Mouse (Mus musculus): ENCODE measurements around the gene Gps1. TPM values are rescaled to one million over a fixed set of nuclear protein-coding genes. Genes with fewer than 3 reads are reported as not detected.
"Not testable (repeated sequence)": the region's sequence is repeated elsewhere in the genome, so short reads cannot be mapped to it uniquely, and the experiment has no call there.

The Gps1 gene
- polyA plus RNA-seq, 1 experiment from 2014 or later, result 70.9 TPM

DNA sequence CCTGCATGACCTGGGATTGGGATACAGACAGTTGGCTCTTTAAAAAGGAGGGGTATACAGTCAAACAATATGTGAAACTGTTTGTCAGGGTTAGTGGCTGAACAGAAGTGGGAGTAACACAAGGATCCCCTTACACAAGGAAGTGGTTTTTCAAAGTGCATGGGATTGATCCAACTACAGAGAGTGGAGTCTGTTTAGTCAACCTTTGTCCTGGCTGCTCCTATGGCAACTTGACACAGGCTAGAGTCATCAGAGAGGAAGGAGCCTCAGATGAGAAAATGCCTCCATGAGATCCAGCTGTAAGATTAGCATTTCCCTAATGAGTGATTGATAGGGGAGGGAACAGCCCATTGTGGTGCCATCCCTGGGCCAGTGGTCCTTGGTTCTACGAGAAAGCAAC is 15.9 kb upstream of the Gps1 start:
- 53% methylated on average over 1 of the region's 1 CpGs for WGBS
- Histone ChIP-seq H3K27me3 (replicated peaks; ENCODE audit: control insufficient read depth, insufficient read depth, low read length) (no peaks in the 10 kb centered on the region), H3K27ac (ENCODE audit: low read depth, low read length) (peak overlapping the region; percentile 46), H3K36me3 (ENCODE audit: control insufficient read depth, insufficient read depth) (no peaks in the 10 kb centered on the region), H3K4me1 (replicated peaks; ENCODE audit: control insufficient read depth, insufficient read depth, low read length) (0 out of 2 replicates have a peak, but pooled peaks cover 6% of the 10 kb centered on the region), H3K9me3 (ENCODE audit: control insufficient read depth) (no peaks in the 10 kb centered on the region), H3K4me2 (replicated peaks; ENCODE audit: low read depth) (no peak overlapping the region), H3K9ac (ENCODE audit: low read depth, low read length) (no peak overlapping the region), H3K4me3 (ENCODE audit: low read depth, low read length) (no peak overlapping the region)
- ATAC-seq, result peak; percentile 84
- no peak for TF ChIP-seq CTCF (IDR thresholded peaks at IDR 0.05; ENCODE audit: low read depth)

- no peak for ATAC-seq
- Histone ChIP-seq H3K4me2 (replicated peaks; ENCODE audit: low read depth) (no peak overlapping the region), H3K4me1 (replicated peaks; ENCODE audit: control insufficient read depth, insufficient read depth, low read length) (0 out of 2 replicates have a peak, but pooled peaks cover 6% of the 10 kb centered on the region), H3K4me3 (ENCODE audit: low read depth, low read length) (no peak overlapping the region), H3K36me3 (ENCODE audit: control insufficient read depth, insufficient read depth) (no peaks in the 10 kb centered on the region), H3K9ac (ENCODE audit: low read depth, low read length) (no peak overlapping the region), H3K27me3 (replicated peaks; ENCODE audit: control insufficient read depth, insufficient read depth, low read length) (no peaks in the 10 kb centered on the region), H3K27ac (ENCODE audit: low read depth, low read length) (no peak overlapping the region), H3K9me3 (ENCODE audit: control insufficient read depth) (no peaks in the 10 kb centered on the region)
- 83% methylated on average over 3 of the region's 3 CpGs for WGBS
- no peak for TF ChIP-seq CTCF (IDR thresholded peaks at IDR 0.05; ENCODE audit: low read depth)
Measured at GRCm38 (mm10) chr11:120772749-120773148, 11.3 kb upstream of the Gps1 start.

DNA sequence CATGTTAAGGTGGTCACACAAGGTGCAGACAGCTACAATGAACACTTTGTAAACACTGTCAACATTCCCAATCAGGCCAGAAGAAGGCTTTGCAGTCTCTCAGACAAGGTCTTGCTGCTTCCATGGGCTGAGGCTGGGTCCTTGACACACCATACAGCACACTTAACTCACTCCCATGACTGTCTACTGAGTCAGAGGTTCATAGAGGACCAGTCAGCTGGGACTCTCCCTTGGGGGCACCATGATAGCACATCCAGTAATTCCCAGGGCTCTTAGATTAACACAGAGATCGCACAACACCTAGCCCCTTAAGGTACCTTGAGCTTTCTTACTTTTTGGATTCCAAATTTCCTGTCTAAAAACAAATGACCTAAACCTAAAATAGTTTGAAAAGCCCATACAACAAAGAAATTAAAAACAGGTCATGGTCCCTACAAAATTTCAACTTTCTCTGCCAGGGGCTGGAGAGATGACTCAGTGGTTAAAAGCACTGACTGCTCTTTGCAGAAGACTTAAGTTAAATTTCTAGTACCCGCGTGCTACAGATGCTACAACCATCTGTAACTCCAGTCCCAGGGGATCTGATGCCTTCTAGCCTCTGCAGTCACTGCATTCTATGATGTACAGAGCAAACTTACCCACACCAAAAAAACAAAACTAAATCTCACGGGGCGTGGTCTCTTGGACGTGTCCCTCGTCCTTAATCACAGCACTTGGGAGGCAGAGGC is 10.4 kb upstream of the Gps1 start:
- Histone ChIP-seq H3K27me3 (replicated peaks; ENCODE audit: control insufficient read depth, insufficient read depth, low read length) (no peaks in the 10 kb centered on the region), H3K36me3 (ENCODE audit: control insufficient read depth, insufficient read depth) (no peaks in the 10 kb centered on the region), H3K27ac (ENCODE audit: low read depth, low read length) (no peak overlapping the region), H3K4me3 (ENCODE audit: low read depth, low read length) (no peak overlapping the region), H3K9me3 (ENCODE audit: control insufficient read depth) (no peaks in the 10 kb centered on the region), H3K4me2 (replicated peaks; ENCODE audit: low read depth) (no peak overlapping the region), H3K9ac (ENCODE audit: low read depth, low read length) (no peak overlapping the region), H3K4me1 (replicated peaks; ENCODE audit: control insufficient read depth, insufficient read depth, low read length) (0 out of 2 replicates have a peak, but pooled peaks cover 2% of the 10 kb centered on the region)
- ATAC-seq, result no peak
- WGBS, result 86% methylated on average over 7 of the region's 7 CpGs
- TF ChIP-seq CTCF (IDR thresholded peaks at IDR 0.05; ENCODE audit: low read depth), result no peak

GRCm38 (mm10) chr11:120775774-120776469 is 8.2 kb upstream of the Gps1 start:
- Histone ChIP-seq H3K27me3 (replicated peaks; ENCODE audit: control insufficient read depth, insufficient read depth, low read length) (no peaks in the 10 kb centered on the region), H3K4me1 (replicated peaks; ENCODE audit: control insufficient read depth, insufficient read depth, low read length) (no peaks in the 10 kb centered on the region), H3K4me3 (ENCODE audit: low read depth, low read length) (no peak overlapping the region), H3K9ac (ENCODE audit: low read depth, low read length) (no peak overlapping the region), H3K36me3 (ENCODE audit: control insufficient read depth, insufficient read depth) (peaks cover 8% of the 10 kb centered on the region; the same call in 1 of the 2 replicates), H3K27ac (ENCODE audit: low read depth, low read length) (no peak overlapping the region), H3K4me2 (replicated peaks; ENCODE audit: low read depth) (no peak overlapping the region), H3K9me3 (ENCODE audit: control insufficient read depth) (no peaks in the 10 kb centered on the region)
- peak; percentile 82 for ATAC-seq
- peak; percentile 100 for TF ChIP-seq CTCF (IDR thresholded peaks at IDR 0.05; ENCODE audit: low read depth)
- WGBS, result 21% methylated on average over 15 of the region's 15 CpGs

DNA sequence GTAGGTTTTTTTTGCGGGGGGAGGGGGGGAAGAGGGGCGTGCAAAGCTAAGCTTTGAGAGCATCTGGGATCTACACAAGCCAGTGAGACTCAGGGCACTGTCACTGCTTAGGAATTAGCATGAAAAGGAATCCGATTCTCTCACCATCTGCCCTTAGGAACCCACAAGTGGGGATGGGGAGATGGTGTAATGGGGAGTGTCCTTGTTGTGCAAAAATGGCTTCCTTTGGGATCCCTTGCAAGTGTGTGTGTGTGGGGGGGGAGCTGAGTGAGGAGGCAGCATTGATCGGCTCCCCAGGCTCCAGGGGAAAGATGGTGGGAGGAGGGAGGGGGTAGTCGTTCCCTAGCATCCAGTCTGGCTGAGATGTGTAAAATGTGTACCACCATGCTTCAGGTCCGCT is 6.9 kb upstream of the Gps1 start:
- Histone ChIP-seq H3K4me3 (ENCODE audit: low read depth, low read length) (no peak overlapping the region), H3K27me3 (replicated peaks; ENCODE audit: control insufficient read depth, insufficient read depth, low read length) (no peaks in the 10 kb centered on the region), H3K36me3 (ENCODE audit: control insufficient read depth, insufficient read depth) (peaks cover 14% of the 10 kb centered on the region; the same call in 1 of the 2 replicates), H3K4me2 (replicated peaks; ENCODE audit: low read depth) (no peak overlapping the region), H3K9ac (ENCODE audit: low read depth, low read length) (no peak overlapping the region), H3K9me3 (ENCODE audit: control insufficient read depth) (no peaks in the 10 kb centered on the region), H3K27ac (ENCODE audit: low read depth, low read length) (no peak overlapping the region), H3K4me1 (replicated peaks; ENCODE audit: control insufficient read depth, insufficient read depth, low read length) (no peaks in the 10 kb centered on the region)
- ATAC-seq, result no peak
- whole genome bisulfite sequencing, result 36% methylated on average over 6 of the region's 6 CpGs
- no peak for TF ChIP-seq CTCF (IDR thresholded peaks at IDR 0.05; ENCODE audit: low read depth)

GRCm38 (mm10) chr11:120779876-120780275 is 4.2 kb upstream of the Gps1 start:
- Histone ChIP-seq H3K27ac (ENCODE audit: low read depth, low read length) (no peak overlapping the region), H3K9ac (ENCODE audit: low read depth, low read length) (no peak overlapping the region), H3K4me3 (ENCODE audit: low read depth, low read length) (no peak overlapping the region), H3K4me2 (replicated peaks; ENCODE audit: low read depth) (no peak overlapping the region), H3K27me3 (replicated peaks; ENCODE audit: control insufficient read depth, insufficient read depth, low read length) (no peaks in the 10 kb centered on the region), H3K4me1 (replicated peaks; ENCODE audit: control insufficient read depth, insufficient read depth, low read length) (no peaks in the 10 kb centered on the region), H3K9me3 (ENCODE audit: control insufficient read depth) (no peaks in the 10 kb centered on the region), H3K36me3 (ENCODE audit: control insufficient read depth, insufficient read depth) (peaks cover 17% of the 10 kb centered on the region; the same call in 1 of the 2 replicates)
- ATAC-seq, result no peak
- WGBS, result 94% methylated on average over 1 of the region's 1 CpGs
- TF ChIP-seq CTCF (IDR thresholded peaks at IDR 0.05; ENCODE audit: low read depth), result no peak

DNA sequence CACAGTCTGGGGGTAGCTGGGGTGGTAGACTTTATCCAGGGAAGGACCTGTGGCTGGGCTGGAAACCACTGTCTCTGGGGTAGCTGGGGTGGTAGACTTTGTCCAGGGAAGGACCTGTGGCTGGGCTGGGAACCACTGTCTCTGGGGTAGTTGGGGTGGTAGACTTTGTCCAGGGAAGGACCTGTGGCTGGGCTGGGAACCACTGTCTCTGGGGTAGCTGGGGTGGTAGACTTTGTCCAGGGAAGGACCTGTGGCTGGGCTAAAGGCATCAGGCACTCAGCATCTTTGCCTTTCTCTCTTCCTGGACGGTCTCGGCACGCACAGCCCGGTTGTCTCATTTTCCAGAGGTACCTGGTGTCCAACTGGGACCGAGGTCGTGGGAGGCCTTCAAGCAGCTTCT is 2.7 kb upstream of the Gps1 start:
- not testable (repeated sequence) for H3K4me2 ChIP-seq (replicated peaks; ENCODE audit: low read depth); ATAC-seq; H3K4me3 ChIP-seq (ENCODE audit: low read depth, low read length); H3K27me3 ChIP-seq (replicated peaks; ENCODE audit: control insufficient read depth, insufficient read depth, low read length); H3K9ac ChIP-seq (ENCODE audit: low read depth, low read length); H3K9me3 ChIP-seq (ENCODE audit: control insufficient read depth); H3K4me1 ChIP-seq (replicated peaks; ENCODE audit: control insufficient read depth, insufficient read depth, low read length); H3K27ac ChIP-seq (ENCODE audit: low read depth, low read length)
- WGBS, result 93% methylated on average over 6 of the region's 6 CpGs
- H3K36me3 ChIP-seq (ENCODE audit: control insufficient read depth, insufficient read depth), result peaks cover 20% of the 10 kb centered on the region; the same call in 1 of the 2 replicates
